Mouse (Mus musculus): ENCODE data around the gene Impdh2. TPM values are rescaled to one million over a fixed set of nuclear protein-coding genes. Genes with fewer than 3 reads are reported as not detected.

Impdh2 gene
- polyA plus RNA-seq, 1 experiment from 2014 or later: 50.6 TPM

- 97% methylated on average over 4 of the region's 4 CpGs for WGBS
- no peak overlapping the region for H3K9ac ChIP-seq (ENCODE audit: low read depth, low read length)
- H3K4me2 ChIP-seq (replicated peaks; ENCODE audit: low read depth): no peak overlapping the region
- no peak for ATAC-seq
- H3K36me3 ChIP-seq (ENCODE audit: control insufficient read depth, insufficient read depth): peaks cover 5% of the 10 kb centered on the region
- H3K27me3 ChIP-seq (replicated peaks; ENCODE audit: control insufficient read depth, insufficient read depth, low read length): no peaks in the 10 kb centered on the region
- no peaks in the 10 kb centered on the region for H3K4me1 ChIP-seq (replicated peaks; ENCODE audit: control insufficient read depth, insufficient read depth, low read length)
- no peaks in the 10 kb centered on the region for H3K9me3 ChIP-seq (ENCODE audit: control insufficient read depth)
- TF ChIP-seq CTCF (IDR thresholded peaks at IDR 0.05; ENCODE audit: low read depth): no peak
- H3K27ac ChIP-seq (ENCODE audit: low read depth, low read length): no peak overlapping the region
- no peak overlapping the region for H3K4me3 ChIP-seq (ENCODE audit: low read depth, low read length)
These were observed 36.7 kb upstream of the Impdh2 start for GRCm38 (mm10) chr9:108523341-108523740.

- no peak for TF ChIP-seq CTCF (IDR thresholded peaks at IDR 0.05; ENCODE audit: low read depth)
- WGBS: 70% methylated on average over 3 of the region's 3 CpGs
- H3K9ac ChIP-seq (ENCODE audit: low read depth, low read length): no peak overlapping the region
- H3K4me1 ChIP-seq (replicated peaks; ENCODE audit: control insufficient read depth, insufficient read depth, low read length): no peaks in the 10 kb centered on the region
- no peak overlapping the region for H3K27ac ChIP-seq (ENCODE audit: low read depth, low read length)
- ATAC-seq: no peak
- no peaks in the 10 kb centered on the region for H3K9me3 ChIP-seq (ENCODE audit: control insufficient read depth)
- no peaks in the 10 kb centered on the region for H3K27me3 ChIP-seq (replicated peaks; ENCODE audit: control insufficient read depth, insufficient read depth, low read length)
- no peak overlapping the region for H3K4me2 ChIP-seq (replicated peaks; ENCODE audit: low read depth)
- H3K4me3 ChIP-seq (ENCODE audit: low read depth, low read length): no peak overlapping the region
- peaks cover 22% of the 10 kb centered on the region for H3K36me3 ChIP-seq (ENCODE audit: control insufficient read depth, insufficient read depth)
These were observed 34.7 kb upstream of the Impdh2 start for GRCm38 (mm10) chr9:108525400-108525799.

GRCm38 (mm10) chr9:108530954-108531353 is 29.1 kb upstream of the Impdh2 start:
- no peak for ATAC-seq
- Histone ChIP-seq H3K4me3 (ENCODE audit: low read depth, low read length) (no peak overlapping the region), H3K9ac (ENCODE audit: low read depth, low read length) (no peak overlapping the region), H3K4me2 (replicated peaks; ENCODE audit: low read depth) (no peak overlapping the region), H3K9me3 (ENCODE audit: control insufficient read depth) (no peaks in the 10 kb centered on the region), H3K27me3 (replicated peaks; ENCODE audit: control insufficient read depth, insufficient read depth, low read length) (no peaks in the 10 kb centered on the region), H3K27ac (ENCODE audit: low read depth, low read length) (no peak overlapping the region), H3K4me1 (replicated peaks; ENCODE audit: control insufficient read depth, insufficient read depth, low read length) (no peaks in the 10 kb centered on the region), H3K36me3 (ENCODE audit: control insufficient read depth, insufficient read depth) (peaks cover 73% of the 10 kb centered on the region)
- TF ChIP-seq CTCF (IDR thresholded peaks at IDR 0.05; ENCODE audit: low read depth): no peak
- WGBS: 94% methylated on average over 1 of the region's 1 CpGs

GRCm38 (mm10) chr9:108531496-108531895 is 28.6 kb upstream of the Impdh2 start:
- no peak overlapping the region for H3K9ac ChIP-seq (ENCODE audit: low read depth, low read length)
- ATAC-seq: no peak
- no peak overlapping the region for H3K27ac ChIP-seq (ENCODE audit: low read depth, low read length)
- TF ChIP-seq CTCF (IDR thresholded peaks at IDR 0.05; ENCODE audit: low read depth): no peak
- 89% methylated on average over 1 of the region's 1 CpGs for WGBS
- H3K9me3 ChIP-seq (ENCODE audit: control insufficient read depth): no peaks in the 10 kb centered on the region
- H3K36me3 ChIP-seq (ENCODE audit: control insufficient read depth, insufficient read depth): peaks cover 78% of the 10 kb centered on the region
- H3K27me3 ChIP-seq (replicated peaks; ENCODE audit: control insufficient read depth, insufficient read depth, low read length): no peaks in the 10 kb centered on the region
- no peak overlapping the region for H3K4me2 ChIP-seq (replicated peaks; ENCODE audit: low read depth)
- no peak overlapping the region for H3K4me3 ChIP-seq (ENCODE audit: low read depth, low read length)
- no peaks in the 10 kb centered on the region for H3K4me1 ChIP-seq (replicated peaks; ENCODE audit: control insufficient read depth, insufficient read depth, low read length)

GRCm38 (mm10) chr9:108540846-108541245 is 19.2 kb upstream of the Impdh2 start:
- Histone ChIP-seq H3K9ac (ENCODE audit: low read depth, low read length) (no peak overlapping the region), H3K4me2 (replicated peaks; ENCODE audit: low read depth) (no peak overlapping the region), H3K9me3 (ENCODE audit: control insufficient read depth) (no peaks in the 10 kb centered on the region), H3K36me3 (ENCODE audit: control insufficient read depth, insufficient read depth) (peaks cover 64% of the 10 kb centered on the region), H3K27ac (ENCODE audit: low read depth, low read length) (no peak overlapping the region), H3K4me1 (replicated peaks; ENCODE audit: control insufficient read depth, insufficient read depth, low read length) (no peaks in the 10 kb centered on the region), H3K4me3 (ENCODE audit: low read depth, low read length) (no peak overlapping the region), H3K27me3 (replicated peaks; ENCODE audit: control insufficient read depth, insufficient read depth, low read length) (no peaks in the 10 kb centered on the region)
- ATAC-seq: no peak
- no peak for TF ChIP-seq CTCF (IDR thresholded peaks at IDR 0.05; ENCODE audit: low read depth)

DNA sequence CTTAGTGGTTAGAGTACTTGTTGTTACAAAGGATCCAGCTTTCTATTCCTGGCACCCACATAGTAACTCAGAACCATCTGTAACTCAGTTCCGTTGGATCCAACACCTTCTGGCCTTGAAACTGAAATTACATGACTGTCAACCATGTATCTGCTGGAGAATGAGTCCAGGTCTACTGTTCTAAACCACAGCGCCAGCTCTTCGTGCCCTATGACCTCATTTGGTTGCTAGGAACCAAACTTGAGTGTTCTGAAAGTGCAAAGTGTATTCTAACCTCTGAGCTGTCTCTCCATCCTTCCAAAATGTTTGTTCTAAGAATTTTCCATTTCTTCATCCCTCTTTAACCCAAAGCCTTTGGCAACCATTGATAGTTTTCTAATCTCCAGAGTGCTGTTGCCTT is 14.1 kb upstream of the Impdh2 start:
- Histone ChIP-seq H3K4me2 (replicated peaks; ENCODE audit: low read depth) (no peak overlapping the region), H3K4me3 (ENCODE audit: low read depth, low read length) (no peak overlapping the region), H3K27ac (ENCODE audit: low read depth, low read length) (no peak overlapping the region), H3K27me3 (replicated peaks; ENCODE audit: control insufficient read depth, insufficient read depth, low read length) (no peaks in the 10 kb centered on the region), H3K9ac (ENCODE audit: low read depth, low read length) (no peak overlapping the region), H3K4me1 (replicated peaks; ENCODE audit: control insufficient read depth, insufficient read depth, low read length) (no peaks in the 10 kb centered on the region), H3K36me3 (ENCODE audit: control insufficient read depth, insufficient read depth) (peaks cover 76% of the 10 kb centered on the region), H3K9me3 (ENCODE audit: control insufficient read depth) (no peaks in the 10 kb centered on the region)
- no peak for ATAC-seq
- WGBS: 92% methylated on average over 3 of the region's 3 CpGs
- TF ChIP-seq CTCF (IDR thresholded peaks at IDR 0.05; ENCODE audit: low read depth): no peak

DNA sequence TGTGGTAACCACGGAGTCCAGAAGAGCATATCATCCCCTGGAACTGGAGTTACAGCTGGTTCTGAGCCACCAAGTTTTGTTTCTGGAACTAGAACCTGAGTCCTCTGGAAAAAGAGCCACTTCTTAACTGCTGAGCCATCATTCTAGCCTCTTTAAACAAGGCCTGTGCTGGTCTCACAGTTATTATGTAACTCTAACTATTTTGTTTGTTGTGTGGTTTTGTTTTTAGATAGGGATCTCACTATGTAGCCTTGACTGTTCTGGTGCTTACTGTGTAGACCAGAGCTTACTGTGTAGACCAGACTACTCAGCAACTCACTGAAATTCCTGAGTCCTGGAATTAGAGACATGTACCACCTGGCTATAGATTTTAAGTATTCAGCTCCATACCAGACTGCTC is 13.2 kb upstream of the Impdh2 start:
- no peaks in the 10 kb centered on the region for H3K4me1 ChIP-seq (replicated peaks; ENCODE audit: control insufficient read depth, insufficient read depth, low read length)
- 79% methylated on average over 1 of the region's 1 CpGs for WGBS
- H3K4me3 ChIP-seq (ENCODE audit: low read depth, low read length): no peak overlapping the region
- no peak overlapping the region for H3K9ac ChIP-seq (ENCODE audit: low read depth, low read length)
- H3K36me3 ChIP-seq (ENCODE audit: control insufficient read depth, insufficient read depth): peaks cover 67% of the 10 kb centered on the region
- H3K27me3 ChIP-seq (replicated peaks; ENCODE audit: control insufficient read depth, insufficient read depth, low read length): no peaks in the 10 kb centered on the region
- no peak overlapping the region for H3K27ac ChIP-seq (ENCODE audit: low read depth, low read length)
- ATAC-seq: no peak
- no peak for TF ChIP-seq CTCF (IDR thresholded peaks at IDR 0.05; ENCODE audit: low read depth)
- no peak overlapping the region for H3K4me2 ChIP-seq (replicated peaks; ENCODE audit: low read depth)
- H3K9me3 ChIP-seq (ENCODE audit: control insufficient read depth): no peaks in the 10 kb centered on the region
